ENCODE assay signal across 18 mouse cellular contexts in genomic region chr12:9833273-9833672, GRCm38 (mm10).
DNase-seq lines count a peak whose midpoint lies in the region; ATAC-seq and TF ChIP-seq lines count a peak whose summit lies in the region.
"Had no signal": no experiment of that assay in that cellular context is flagged by ENCODE, and none has a peak within 500 bp of the region (broad histone marks: within the 10 kb centered on the region; RNA-seq: fewer than 3 reads in every experiment).

No protein-coding gene starts in this region.

- TF ChIP-seq CTCF in stomach, postnatal 0 days (IDR thresholded peaks at IDR 0.05; ENCODE audit: low read depth) = peak; percentile 38

- no peak for ATAC-seq in stomach, postnatal 0 days (ENCODE audit: low FRiP score, low TSS enrichment)
- ATAC-seq: forebrain, embryonic 13.5 days; inflammation-experienced regulatory T-cells, adult 6 months; midbrain, embryonic 16.5 days had no signal

- H3K4me2 ChIP-seq in stomach, postnatal 0 days (replicated peaks; ENCODE audit: low read depth) = no peak overlapping the region
- H3K4me2 ChIP-seq: embryonic facial prominence, embryonic 12.5 days; forebrain, embryonic 13.5 days; limb, embryonic 15.5 days; neural tube, embryonic 15.5 days had no signal

- peak; percentile 5 for DNase-seq in adrenal gland, postnatal 10 days
- no peak for DNase-seq in adrenal gland, adult 18-20 months (ENCODE audit: low spot score in 2 of 2)
- DNase-seq in kidney, adult 9 months = peak; percentile 3
- DNase-seq in kidney, adult 8-10 months = no peak
- peak; percentile 3 for DNase-seq in right cerebral cortex, postnatal 4 days
- DNase-seq in right cerebral cortex, postnatal 10 days (ENCODE audit: low spot score in 2 of 2) = no peak
- peak; percentile 20 for DNase-seq in stomach, postnatal 0 days (ENCODE audit: low spot score)
- no peak for DNase-seq in ovary, postnatal 10 days (ENCODE audit: low spot score)
- DNase-seq: cerebellum, adult 11-12 months; gastrocnemius, postnatal 25 days; heart, postnatal 14 days; lung, postnatal 10 days had no signal

- no peaks in the 10 kb centered on the region for H3K36me3 ChIP-seq in stomach, postnatal 0 days (ENCODE audit: control insufficient read depth, insufficient read depth, low read length)
- H3K36me3 ChIP-seq: embryonic facial prominence, embryonic 12.5 days; limb, embryonic 15.5 days; neural tube, embryonic 15.5 days had no signal

- TF ChIP-seq EP300 in stomach, postnatal 0 days (optimal IDR thresholded peaks at IDR 0.05) = no peak

- H3K27me3 ChIP-seq in stomach, postnatal 0 days (ENCODE audit: control insufficient read depth, insufficient read depth, low read length) = no peaks in the 10 kb centered on the region
- H3K27me3 ChIP-seq: embryonic facial prominence, embryonic 12.5 days; forebrain, embryonic 13.5 days; limb, embryonic 15.5 days; neural tube, embryonic 15.5 days had no signal

- no peak overlapping the region for H3K9ac ChIP-seq in stomach, postnatal 0 days (ENCODE audit: low read length)
- H3K9ac ChIP-seq: embryonic facial prominence, embryonic 12.5 days; forebrain, embryonic 13.5 days; limb, embryonic 15.5 days; neural tube, embryonic 15.5 days had no signal

- no peak overlapping the region for H3K4me3 ChIP-seq in stomach, postnatal 0 days (ENCODE audit: low read depth, low read length)
- H3K4me3 ChIP-seq: embryonic facial prominence, embryonic 12.5 days; forebrain, embryonic 13.5 days; limb, embryonic 15.5 days; neural tube, embryonic 15.5 days had no signal

- no peak overlapping the region for H3K27ac ChIP-seq in stomach, postnatal 0 days (replicated peaks)
- H3K27ac ChIP-seq: embryonic facial prominence, embryonic 12.5 days; forebrain, embryonic 13.5 days; limb, embryonic 15.5 days; neural tube, embryonic 15.5 days had no signal

- no peaks in the 10 kb centered on the region for H3K9me3 ChIP-seq in stomach, postnatal 0 days (ENCODE audit: control insufficient read depth, low read length)
- H3K9me3 ChIP-seq: embryonic facial prominence, embryonic 12.5 days; forebrain, embryonic 13.5 days; limb, embryonic 15.5 days; neural tube, embryonic 15.5 days had no signal

- no peaks in the 10 kb centered on the region for H3K4me1 ChIP-seq in stomach, postnatal 0 days (replicated peaks; ENCODE audit: control insufficient read depth, insufficient read depth)
- H3K4me1 ChIP-seq: embryonic facial prominence, embryonic 12.5 days; forebrain, embryonic 13.5 days; limb, embryonic 15.5 days; neural tube, embryonic 15.5 days had no signal

- 56% methylated on average over 3 of the region's 3 CpGs for WGBS in stomach, postnatal 0 days

Comparison
In these comparisons a context has a peak if more than half of its experiments do, and no peak if none do; other contexts are left out.
1. DNase-seq: peak in adrenal gland, postnatal 10 days (single experiment), kidney, adult 9 months (single experiment), right cerebral cortex, postnatal 4 days (single experiment) and stomach, postnatal 0 days (single experiment); none in adrenal gland, adult 18-20 months (0 of 2), kidney, adult 8-10 months (0 of 2), right cerebral cortex, postnatal 10 days (0 of 2) and ovary, postnatal 10 days (single experiment).